Mouse (Mus musculus) midbrain, embryonic 16.5 days (tissue): Measurements from ENCODE around the gene Kif5c. TPM values are rescaled to one million over a fixed set of nuclear protein-coding genes. Genes with fewer than 3 reads are reported as not detected.

ENCODE experiments used
- ATAC-seq: fragments of 200-750 bp; cut with Nextera tagmentation; 2 replicates; pipeline ENCODE4 v1.8.0; 2017; ENCODE audit warnings: moderate TSS enrichment
- H3K27ac ChIP-seq: fragments of 300-500 bp; sonication (generic); 2 replicates; pipeline ENCODE4 v1.5.1; 2014; ENCODE audit warnings: mild to moderate bottlenecking, low read length, mixed read lengths
- H3K27me3 ChIP-seq: fragments of 300-500 bp; sonication (generic); 2 replicates; pipeline ENCODE4 v1.6.1; 2014; ENCODE audit warnings: low read depth, low read length, mixed read lengths; ENCODE audit not compliant: control insufficient read depth, insufficient read depth
- H3K36me3 ChIP-seq: fragments of 300-500 bp; sonication (generic); 2 replicates; pipeline ENCODE4 v1.6.1; 2014; ENCODE audit warnings: mild to moderate bottlenecking, low read length, moderate library complexity, mixed read lengths; ENCODE audit not compliant: control insufficient read depth, insufficient read depth
- H3K4me1 ChIP-seq: fragments of 300-500 bp; sonication (generic); 2 replicates; pipeline ENCODE4 v1.6.1; 2014; ENCODE audit warnings: mild to moderate bottlenecking, low read length, mixed read lengths; ENCODE audit not compliant: control insufficient read depth, insufficient read depth
- H3K4me2 ChIP-seq: fragments of 300-500 bp; sonication (generic); 2 replicates; pipeline ENCODE4 v1.6.1; 2014; ENCODE audit warnings: mild to moderate bottlenecking, low read length, mixed read lengths
- H3K4me3 ChIP-seq: fragments of 300-500 bp; sonication (generic); 2 replicates; pipeline ENCODE4 v1.5.1; 2014; ENCODE audit warnings: low read depth, mild to moderate bottlenecking, low read length, moderate library complexity, mixed read lengths
- H3K9ac ChIP-seq: fragments of 300-500 bp; sonication (generic); 2 replicates; pipeline ENCODE4 v1.6.1; 2014; ENCODE audit warnings: low read depth, low read length, mixed read lengths
- H3K9me3 ChIP-seq: fragments of 300-500 bp; sonication (generic); replicated peaks from 2 replicates; pipeline ENCODE4 v1.6.1; 2014; ENCODE audit warnings: mild to moderate bottlenecking, low read length, mixed read lengths; ENCODE audit not compliant: control insufficient read depth, poor library complexity, severe bottlenecking
- WGBS: fragments of 180-500 bp; shearing (Covaris S2); extraction: QIAGEN DNeasy Blood & Tissue Kit; methylation state at CpG from one replicate; pipeline ENCODE4 v1.1.7; 2014; 5-methylcytosine and 5-hydroxymethylcytosine counted together
- polyA plus RNA-seq: library from polyadenylated mRNA; unstranded; fragments of >200 nt; fragmentation: Nextera tagmentation; extraction: Ambion mirVana; gene quantifications from 2 replicates; pipeline ENCODE4 v1.2.1, GENCODE M21; 2015

Gene Kif5c
- polyA plus RNA-seq, 1 experiment from 2014 or later, result 194 TPM

DNA sequence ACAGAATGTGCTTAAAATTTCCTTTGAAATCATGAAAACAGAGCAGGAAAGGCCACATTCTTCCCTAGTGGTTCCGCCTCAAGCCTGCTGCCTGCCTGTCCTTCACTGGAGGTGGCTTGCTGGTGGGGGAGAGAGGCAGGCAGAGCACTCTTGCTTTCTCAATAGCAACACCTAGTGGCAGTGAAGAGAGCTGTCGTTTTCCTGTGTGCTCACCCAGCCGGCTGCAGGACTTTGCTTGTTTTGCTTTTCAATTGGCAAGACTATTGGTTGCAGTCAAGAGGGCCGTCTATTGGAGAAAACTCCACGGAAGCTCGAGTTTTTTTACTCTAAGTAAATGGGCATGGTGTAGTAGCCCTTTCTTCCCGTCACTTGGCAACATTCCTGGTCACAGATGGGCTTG, 108.1 kb downstream of the Kif5c start:
- Histone ChIP-seq H3K4me2 (no peak overlapping the region), H3K4me3 (no peak overlapping the region), H3K9me3 (no peaks in the 10 kb centered on the region), H3K4me1 (peaks cover 21% of the 10 kb centered on the region), H3K36me3 (peaks cover 27% of the 10 kb centered on the region), H3K27me3 (no peaks in the 10 kb centered on the region), H3K27ac (peak overlapping the region; percentile 50), H3K9ac (no peak overlapping the region)
- WGBS, result 12% methylated on average over 7 of the region's 7 CpGs
- peak; percentile 83 for ATAC-seq

DNA sequence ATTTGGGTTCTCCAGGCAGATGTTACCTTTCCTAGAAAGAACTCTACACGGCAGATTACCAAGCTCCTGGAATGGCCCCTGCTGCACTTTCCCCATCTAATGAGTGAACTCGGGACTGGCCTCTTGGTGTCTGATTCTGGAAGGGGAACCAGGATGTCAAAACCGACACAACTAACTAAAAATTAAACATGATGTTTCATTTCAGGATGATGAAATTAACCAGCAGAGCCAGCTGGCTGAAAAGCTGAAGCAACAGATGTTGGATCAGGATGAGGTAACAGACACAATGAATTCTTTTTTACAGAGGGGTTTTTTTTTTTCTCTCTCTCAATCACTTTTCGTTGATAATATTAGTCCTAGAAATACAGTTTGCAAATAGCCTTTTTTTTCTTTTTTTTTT, 108.6 kb downstream of the Kif5c start:
- no peaks in the 10 kb centered on the region for H3K9me3 ChIP-seq
- ATAC-seq, result no peak
- H3K36me3 ChIP-seq, result peaks cover 27% of the 10 kb centered on the region
- no peak overlapping the region for H3K4me2 ChIP-seq
- peaks cover 16% of the 10 kb centered on the region for H3K4me1 ChIP-seq
- WGBS, result 75% methylated on average over 4 of the region's 4 CpGs
- H3K4me3 ChIP-seq, result no peak overlapping the region
- no peak overlapping the region for H3K9ac ChIP-seq
- H3K27ac ChIP-seq, result no peak overlapping the region
- H3K27me3 ChIP-seq, result no peaks in the 10 kb centered on the region

DNA sequence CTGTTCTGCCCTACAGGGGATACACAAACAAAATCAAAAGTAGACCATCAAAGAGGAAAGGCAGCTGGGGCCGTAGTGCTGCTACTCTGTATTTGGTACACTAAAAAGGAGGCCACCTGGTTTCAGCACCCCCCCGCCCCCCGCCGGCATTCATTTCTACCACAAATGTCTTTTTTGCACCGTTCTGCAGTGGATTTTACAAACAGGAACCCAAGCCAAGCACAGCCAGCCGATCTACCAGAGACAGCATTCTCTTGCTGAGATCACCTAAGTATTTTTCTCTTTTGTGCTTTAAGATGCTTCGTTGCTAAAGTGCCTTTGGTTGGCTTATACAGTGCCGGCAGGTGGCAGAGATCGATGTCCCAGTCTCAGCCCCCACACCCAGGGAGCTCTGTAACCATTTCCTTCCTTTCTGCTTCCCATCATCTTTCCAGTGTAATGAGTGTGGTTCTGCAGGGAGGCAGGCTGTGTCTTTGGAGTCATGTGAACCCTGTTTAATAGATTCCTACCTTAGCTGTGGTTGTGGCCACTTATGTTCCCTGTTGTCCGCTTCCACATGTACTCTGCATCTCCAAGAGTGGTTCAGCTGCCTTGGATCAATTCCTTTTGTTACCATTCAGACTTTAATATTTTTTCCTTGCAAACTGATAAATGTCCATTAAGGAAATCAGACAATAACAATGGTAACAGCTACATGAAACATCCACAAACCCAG, 110.0 kb downstream of the Kif5c start:
- H3K4me2 ChIP-seq, result no peak overlapping the region
- no peak for ATAC-seq
- H3K36me3 ChIP-seq, result peaks cover 19% of the 10 kb centered on the region
- H3K9me3 ChIP-seq, result no peaks in the 10 kb centered on the region
- no peak overlapping the region for H3K4me3 ChIP-seq
- H3K27ac ChIP-seq, result no peak overlapping the region
- H3K27me3 ChIP-seq, result no peaks in the 10 kb centered on the region
- no peak overlapping the region for H3K9ac ChIP-seq
- H3K4me1 ChIP-seq, result peaks cover 7% of the 10 kb centered on the region
- 80% methylated on average over 10 of the region's 10 CpGs for WGBS

- ATAC-seq, result no peak
- Histone ChIP-seq H3K9ac (no peak overlapping the region), H3K4me2 (no peak overlapping the region), H3K9me3 (no peaks in the 10 kb centered on the region), H3K36me3 (peaks cover 17% of the 10 kb centered on the region), H3K4me1 (peaks cover 7% of the 10 kb centered on the region), H3K27me3 (no peaks in the 10 kb centered on the region), H3K4me3 (no peak overlapping the region), H3K27ac (no peak overlapping the region)
- 86% methylated on average over 2 of the region's 2 CpGs for WGBS
These were observed 110.5 kb downstream of the Kif5c start for GRCm38 (mm10) chr2:49729611-49729969.

DNA sequence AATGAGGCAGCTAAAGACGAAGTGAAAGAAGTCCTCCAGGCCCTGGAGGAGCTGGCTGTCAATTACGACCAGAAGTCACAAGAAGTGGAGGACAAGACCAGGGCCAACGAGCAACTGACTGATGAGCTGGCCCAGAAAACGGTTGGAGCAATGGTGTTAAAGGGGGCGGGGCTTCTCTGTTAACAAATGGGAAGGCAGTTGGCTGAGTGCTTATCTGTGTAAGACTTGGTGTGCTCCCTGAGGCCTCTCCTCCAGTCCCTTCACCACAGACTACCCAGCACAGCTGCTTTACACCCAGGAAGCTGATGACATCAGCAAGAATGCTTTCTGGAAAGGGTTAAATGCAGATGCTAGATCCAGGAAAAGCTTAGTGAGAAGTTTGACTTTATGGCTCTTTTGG, 111.1 kb downstream of the Kif5c start:
- Histone ChIP-seq H3K4me3 (no peak overlapping the region), H3K27me3 (no peaks in the 10 kb centered on the region), H3K27ac (no peak overlapping the region), H3K9me3 (no peaks in the 10 kb centered on the region), H3K36me3 (peaks cover 16% of the 10 kb centered on the region), H3K4me2 (no peak overlapping the region), H3K9ac (no peak overlapping the region), H3K4me1 (peaks cover 7% of the 10 kb centered on the region)
- WGBS, result 68% methylated on average over 5 of the region's 5 CpGs
- no peak for ATAC-seq

GRCm38 (mm10) chr2:49732745-49733655, 113.9 kb downstream of the Kif5c start:
- 69% methylated on average over 11 of the region's 11 CpGs for WGBS
- no peak overlapping the region for H3K4me2 ChIP-seq
- ATAC-seq, result no peak; the same call in 1 of the 2 replicates
- peaks cover 16% of the 10 kb centered on the region for H3K36me3 ChIP-seq
- H3K27ac ChIP-seq, result peak overlapping the region; percentile 0; the same call in 1 of the 2 replicates
- no peak overlapping the region for H3K9ac ChIP-seq
- no peaks in the 10 kb centered on the region for H3K9me3 ChIP-seq
- no peak overlapping the region for H3K4me3 ChIP-seq
- no peaks in the 10 kb centered on the region for H3K4me1 ChIP-seq
- no peaks in the 10 kb centered on the region for H3K27me3 ChIP-seq

DNA sequence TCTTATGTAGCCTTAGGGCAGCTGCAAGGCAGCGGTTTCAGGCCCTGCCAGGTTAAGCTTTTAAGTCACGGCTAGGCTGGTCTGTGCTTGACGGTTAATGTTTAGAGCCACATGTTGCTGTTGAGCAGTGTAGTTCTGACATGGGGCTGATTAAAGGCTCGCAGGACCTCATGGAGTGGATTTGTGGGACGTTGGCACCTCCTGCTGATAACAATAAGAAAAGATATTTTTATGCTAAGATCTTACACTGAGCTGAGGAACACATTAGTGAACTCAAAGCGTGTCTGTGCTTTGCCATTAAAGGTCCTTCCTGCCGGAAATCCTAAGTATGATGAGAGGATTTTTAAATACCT, 114.5 kb downstream of the Kif5c start:
- H3K9ac ChIP-seq, result no peak overlapping the region
- H3K4me3 ChIP-seq, result no peak overlapping the region
- H3K9me3 ChIP-seq, result no peaks in the 10 kb centered on the region
- peak; percentile 47 for ATAC-seq
- 45% methylated on average over 7 of the region's 7 CpGs for WGBS
- peaks cover 16% of the 10 kb centered on the region for H3K36me3 ChIP-seq
- H3K4me2 ChIP-seq, result no peak overlapping the region; the same call in 1 of the 2 replicates
- H3K27me3 ChIP-seq, result no peaks in the 10 kb centered on the region
- no peaks in the 10 kb centered on the region for H3K4me1 ChIP-seq
- peak overlapping the region; percentile 0; the same call in 1 of the 2 replicates for H3K27ac ChIP-seq

GRCm38 (mm10) chr2:49734013-49734780, 115.1 kb downstream of the Kif5c start:
- Histone ChIP-seq H3K4me2 (no peak overlapping the region; the same call in 1 of the 2 replicates), H3K27ac (peak overlapping the region; percentile 0; the same call in 1 of the 2 replicates), H3K9me3 (no peaks in the 10 kb centered on the region), H3K27me3 (no peaks in the 10 kb centered on the region), H3K4me3 (no peak overlapping the region), H3K9ac (no peak overlapping the region), H3K4me1 (no peaks in the 10 kb centered on the region), H3K36me3 (peaks cover 20% of the 10 kb centered on the region)
- WGBS, result 51% methylated on average over 7 of the region's 7 CpGs
- ATAC-seq, result peak; percentile 59
